Mouse (Mus musculus): ENCODE measurements around the gene Cfap54.

Gene Cfap54

GRCm38 (mm10) chr10:92791531-92791900 is 289.9 kb downstream of the Cfap54 start:
- in situ Hi-C loops (cut with MboI, MseI): no loop called here

- in situ Hi-C loops (cut with MboI, MseI): no loop called here
These were observed 290.4 kb downstream of the Cfap54 start for GRCm38 (mm10) chr10:92790893-92791530.

DNA sequence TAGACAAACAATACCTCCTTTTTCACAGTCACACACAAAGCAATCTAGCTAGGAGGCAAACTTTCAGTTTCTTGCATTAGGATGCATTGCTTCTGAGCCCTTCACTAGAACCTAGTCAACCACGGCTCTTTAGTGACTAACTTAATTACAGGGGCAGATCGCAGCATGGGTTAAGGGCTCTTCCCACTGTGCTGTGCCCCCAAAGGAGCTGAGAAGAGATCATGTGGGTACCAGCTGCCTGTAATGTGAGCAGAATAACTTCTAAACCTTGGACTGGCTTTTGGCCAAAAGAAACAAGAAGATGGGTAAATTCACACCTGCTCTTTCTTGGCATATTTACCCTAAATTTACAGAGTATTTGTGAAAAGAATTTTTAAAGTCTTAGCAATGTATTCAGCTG is 291.2 kb downstream of the Cfap54 start:
- in situ Hi-C loops (cut with MboI, MseI): no loop called here

GRCm38 (mm10) chr10:92788410-92789096 is 292.9 kb downstream of the Cfap54 start:
- in situ Hi-C loops (cut with MboI, MseI): no loop called here

- in situ Hi-C loops (cut with MboI, MseI): no loop called here
These were observed 298.7 kb downstream of the Cfap54 start for GRCm38 (mm10) chr10:92782691-92783090.

DNA sequence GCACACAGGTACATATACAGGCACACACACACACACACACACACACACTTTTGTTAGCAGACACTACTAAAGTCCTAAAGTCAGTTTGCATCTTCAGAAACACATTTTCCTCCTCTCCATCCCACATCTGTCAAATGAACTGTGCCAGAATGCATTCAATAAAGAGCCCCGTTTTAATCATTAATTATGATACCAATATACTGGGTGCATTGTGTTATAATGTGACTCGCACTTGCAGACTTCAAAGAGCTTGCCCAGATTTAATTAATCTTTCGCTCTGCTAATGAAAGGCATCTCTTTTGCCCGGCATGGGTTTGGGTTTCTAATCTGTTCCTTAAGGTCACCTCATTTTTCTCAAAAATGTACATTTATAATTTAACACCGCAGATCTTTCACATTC is 327.1 kb downstream of the Cfap54 start:
- in situ Hi-C loops (cut with MboI, MseI): no loop called here

DNA sequence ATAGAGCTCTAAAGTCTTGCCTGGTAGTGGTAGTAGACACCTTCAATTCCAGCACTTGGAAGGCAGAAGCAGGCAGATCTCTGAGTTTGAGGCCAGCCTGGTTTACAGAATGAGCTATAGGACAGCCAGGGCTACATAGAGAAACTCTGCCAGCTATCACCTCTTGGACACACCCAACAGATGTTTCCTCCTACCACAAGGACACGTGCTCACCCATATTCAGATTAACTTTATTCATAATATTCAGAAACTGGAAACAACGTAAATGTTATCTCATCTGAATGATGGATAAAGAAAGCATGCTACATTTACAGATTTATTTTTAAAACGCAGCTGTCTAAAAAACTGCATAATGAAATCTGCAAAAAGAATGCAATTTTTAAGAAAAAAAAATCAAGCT is 351.1 kb downstream of the Cfap54 start:
- in situ Hi-C loops (cut with MboI, MseI): no loop called here

- in situ Hi-C loops (cut with MboI, MseI): loop anchor here in 1 of 2 experiments (10.0 kb wide), 1 partner anchor 526 kb away; no protein-coding TSS in a partner anchor
These were observed 352.7 kb downstream of the Cfap54 start for GRCm38 (mm10) chr10:92728723-92729122.
